Mouse (Mus musculus) NIH3T3 (cell line): ENCODE results near the gene Tcn2.

Experiments used
- DNase-seq: peaks from one replicate; pipeline ENCODE4 v3.0.0-alpha.2; 2012; ENCODE audit warnings: low read depth

Tcn2 gene

DNA sequence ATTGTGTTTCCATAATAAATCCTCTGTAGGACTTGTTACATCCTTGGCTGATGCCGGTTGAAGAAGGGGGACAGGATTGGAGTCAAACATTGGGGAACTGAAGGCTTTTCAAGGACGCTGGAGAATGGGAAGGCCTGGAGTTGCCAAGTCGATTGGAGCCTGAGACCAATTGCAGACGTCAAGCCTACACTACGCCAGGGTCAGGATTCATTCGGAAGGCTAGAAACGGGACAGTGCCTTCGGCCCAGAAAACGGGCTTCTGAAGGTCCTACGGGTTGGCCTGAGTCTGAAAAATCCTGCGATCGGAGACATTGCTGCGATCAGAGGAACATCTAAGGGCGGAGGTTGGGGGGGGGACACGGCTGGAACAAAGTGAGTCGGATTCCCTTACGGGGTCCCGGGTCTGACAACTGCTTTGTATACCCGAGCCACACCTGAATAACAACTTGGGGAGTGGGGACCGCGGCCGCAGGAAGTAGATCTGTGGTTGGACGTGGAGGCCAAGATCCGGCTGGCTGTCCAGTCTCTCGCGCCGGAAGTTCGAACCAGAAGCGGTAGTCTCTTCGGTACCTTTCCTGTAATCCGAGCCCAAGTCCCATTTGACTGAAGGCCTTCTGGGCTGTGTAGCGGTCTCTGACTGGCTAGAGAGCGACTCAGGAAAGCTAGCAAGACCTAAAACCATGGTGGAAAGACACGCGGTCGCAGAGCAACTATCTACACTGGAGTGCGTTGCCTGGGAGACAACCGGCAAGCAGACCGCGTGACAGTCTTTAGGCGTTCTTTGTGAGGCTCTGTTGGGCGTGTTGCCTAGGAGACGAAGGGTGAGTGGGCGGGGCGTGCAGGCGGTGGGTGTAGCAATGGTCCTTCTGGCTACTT lies 37.3 kb downstream of the Tcn2 start, which contains the start of the genes 4921536K21Rik and Dusp18:
Gene 4921536K21Rik, minus strand, starts transcription at position 693 of the 876 bp plus-strand sequence.
Gene Dusp18, plus strand, starts transcription at position 835 of the 876 bp plus-strand sequence.
- no peak for DNase-seq

DNA sequence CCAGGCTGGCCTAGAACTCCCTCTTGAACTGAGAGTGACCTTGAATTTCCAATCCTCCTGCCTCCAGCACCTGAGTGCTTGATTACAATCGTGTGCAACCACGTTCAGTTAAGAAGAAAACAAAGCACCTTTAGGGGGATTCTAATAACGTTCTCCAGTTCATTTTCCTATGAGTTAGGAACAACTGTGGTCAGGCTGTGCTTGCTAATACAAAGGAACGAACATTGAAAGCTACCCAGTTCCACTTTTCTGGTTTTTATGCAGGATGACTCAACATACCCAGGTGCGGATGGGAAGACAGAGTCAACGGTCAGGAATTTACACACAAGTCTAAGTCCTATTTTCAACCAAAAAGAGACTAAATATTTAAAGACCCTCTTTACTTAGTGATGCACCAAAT lies 38.0 kb downstream of the Tcn2 start:
- no peak for DNase-seq

DNA sequence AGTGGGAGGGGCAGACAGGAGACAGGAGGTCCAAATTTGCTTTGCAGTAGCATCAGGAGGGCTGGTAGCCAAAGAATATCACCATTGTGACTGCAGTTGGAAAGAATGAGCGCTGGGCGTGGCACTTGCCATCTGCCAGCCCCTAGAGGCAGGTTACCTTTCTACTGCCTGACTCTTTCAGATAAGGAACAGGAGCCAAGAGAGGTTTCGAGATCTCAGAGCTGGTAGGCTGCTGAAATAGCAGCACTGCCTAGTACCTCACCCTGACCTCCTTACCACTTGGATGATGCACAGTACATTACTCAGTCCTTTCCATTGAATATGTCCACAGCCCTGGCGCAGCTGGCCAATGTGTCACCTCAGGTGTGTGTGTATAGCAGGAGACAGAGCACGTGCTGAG lies 44.6 kb downstream of the Tcn2 start:
- no peak for DNase-seq

DNA sequence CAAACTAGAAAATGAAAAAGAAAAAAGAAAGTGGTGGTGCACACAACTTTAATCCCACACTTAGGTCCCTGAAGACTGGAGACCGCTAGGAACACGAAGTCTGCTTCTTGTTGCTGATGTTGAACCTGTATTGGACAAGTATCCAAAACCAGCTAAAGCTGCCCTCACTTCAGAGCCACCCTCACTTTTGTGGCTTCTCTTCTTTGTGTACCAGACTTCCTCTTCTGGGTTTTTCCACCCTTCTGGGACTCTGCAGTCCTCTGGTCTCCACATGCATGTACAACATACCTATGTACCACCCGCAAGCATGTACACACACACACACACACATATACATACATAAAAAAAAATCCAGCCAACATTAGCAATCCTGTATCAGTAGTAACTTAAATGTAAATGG lies 48.2 kb downstream of the Tcn2 start:
- no peak for DNase-seq

DNA sequence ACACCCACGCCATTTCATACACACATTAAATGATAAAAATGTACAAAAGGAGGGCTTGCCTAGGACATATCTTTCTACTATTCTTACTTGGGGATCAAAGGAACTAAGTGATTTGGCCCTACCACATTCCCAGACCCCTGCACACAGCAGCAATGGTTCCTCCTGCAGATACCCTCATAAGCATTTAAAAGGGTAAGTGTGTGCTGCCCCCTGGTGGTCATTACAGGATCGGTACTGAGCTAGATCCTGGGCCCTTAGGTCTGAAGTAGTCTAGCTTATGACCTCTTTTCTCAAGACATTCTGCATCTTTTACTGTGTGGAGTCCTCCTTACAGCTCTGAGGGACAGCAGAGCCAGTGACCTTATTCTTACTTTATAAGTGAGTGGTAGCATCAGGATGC lies 52.1 kb downstream of the Tcn2 start:
- peak; percentile 91 for DNase-seq

DNA sequence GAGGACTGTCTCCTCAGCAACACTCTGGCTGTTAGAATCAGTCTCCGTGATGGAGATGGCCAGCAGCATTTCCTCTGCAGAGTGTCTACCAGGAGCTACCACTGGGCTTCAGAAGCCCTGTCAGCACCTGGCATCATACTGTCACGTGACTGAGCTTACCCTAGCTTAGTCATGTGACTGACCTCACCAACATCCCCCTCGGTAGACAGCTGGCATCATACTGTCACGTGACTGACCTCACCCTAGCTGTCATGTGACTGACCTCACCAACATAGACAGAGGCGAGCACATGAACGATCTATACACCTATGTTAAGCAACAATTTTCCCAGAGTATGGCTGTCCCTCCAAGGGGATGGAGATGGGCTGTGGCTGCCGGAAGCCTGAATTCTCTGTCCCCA lies 53.3 kb downstream of the Tcn2 start:
- DNase-seq, result no peak

DNA sequence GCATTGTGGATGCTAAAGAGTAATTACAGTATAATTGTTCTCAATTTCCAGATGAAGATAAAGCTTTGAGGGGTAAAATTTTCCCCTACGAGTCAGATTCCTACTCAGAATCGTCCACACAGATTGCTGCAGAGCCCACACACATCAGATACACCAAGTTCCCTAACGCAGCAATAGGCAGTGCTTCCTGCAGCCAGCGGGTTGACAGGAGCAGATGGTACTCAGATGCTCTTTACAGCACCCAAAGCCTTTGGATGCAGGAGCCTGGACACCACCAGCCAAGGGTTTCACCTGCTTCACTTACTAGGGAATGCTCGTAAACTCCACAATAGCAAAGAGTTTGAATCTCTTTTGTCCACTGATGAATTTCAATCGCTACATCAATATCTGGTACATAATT lies 55.5 kb downstream of the Tcn2 start:
- DNase-seq, result no peak
